Mouse (Mus musculus) natural killer cell, adult 2 months (primary cell): ENCODE results near the gene Gcg.

Experiments used
- DNase-seq, 2 experiments: peaks; one replicate each; pipeline ENCODE4 v3.0.0; 2022; ENCODE audit warnings: low spot score in 2 of 2

Gcg gene

GRCm38 (mm10) chr2:62483550-62483949, at the start of gene Gcg:
Gene Gcg (minus strand): TSS chr2:62483650.
- DNase-seq: no peak

GRCm38 (mm10) chr2:62531065-62531464, 47.6 kb upstream of the Gcg start:
- DNase-seq: no peak

GRCm38 (mm10) chr2:62526399-62526798, 42.9 kb upstream of the Gcg start:
- no peak for DNase-seq

- DNase-seq: no peak
These were observed 34.3 kb upstream of the Gcg start for GRCm38 (mm10) chr2:62517790-62518189.

- no peak for DNase-seq
These were observed 31.0 kb upstream of the Gcg start for GRCm38 (mm10) chr2:62514477-62514876.

- DNase-seq: no peak
These were observed 30.0 kb upstream of the Gcg start for GRCm38 (mm10) chr2:62513477-62513876.

GRCm38 (mm10) chr2:62507130-62507529, 23.7 kb upstream of the Gcg start:
- no peak for DNase-seq

- DNase-seq: no peak
These were observed 23.0 kb upstream of the Gcg start for GRCm38 (mm10) chr2:62506441-62506840.

- no peak for DNase-seq
These were observed 20.9 kb upstream of the Gcg start for GRCm38 (mm10) chr2:62504269-62504796.

- no peak for DNase-seq
These were observed 19.9 kb upstream of the Gcg start for GRCm38 (mm10) chr2:62503326-62503725.

- no peak for DNase-seq
These were observed 19.1 kb upstream of the Gcg start for GRCm38 (mm10) chr2:62502516-62502915.

GRCm38 (mm10) chr2:62498821-62499220, 15.4 kb upstream of the Gcg start:
- no peak for DNase-seq

- no peak for DNase-seq
These were observed 14.6 kb upstream of the Gcg start for GRCm38 (mm10) chr2:62498086-62498485.

- DNase-seq: no peak
These were observed 14.0 kb upstream of the Gcg start for GRCm38 (mm10) chr2:62497333-62498002.

- no peak for DNase-seq
These were observed 12.0 kb upstream of the Gcg start for GRCm38 (mm10) chr2:62495407-62495806.

GRCm38 (mm10) chr2:62489832-62490231, 6.4 kb upstream of the Gcg start:
- no peak for DNase-seq

- DNase-seq: no peak
These were observed 1.5 kb upstream of the Gcg start for GRCm38 (mm10) chr2:62484906-62485305.

- no peak for DNase-seq
These were observed 2.9 kb downstream of the Gcg start for GRCm38 (mm10) chr2:62480285-62481198.

GRCm38 (mm10) chr2:62469551-62469950, 13.9 kb downstream of the Gcg start:
- DNase-seq: no peak

- no peak for DNase-seq
These were observed 20.2 kb downstream of the Gcg start for GRCm38 (mm10) chr2:62463287-62463686.

GRCm38 (mm10) chr2:62462174-62462573, 21.3 kb downstream of the Gcg start:
- DNase-seq: no peak

- DNase-seq: peak in 1 of 2 experiments; percentile 2
These were observed 22.5 kb downstream of the Gcg start for GRCm38 (mm10) chr2:62460815-62461450.
